24 mouse cellular contexts compared by ENCODE assay signal in genomic region chr4:137991240-137991639, GRCm38 (mm10).
"Had no signal": no experiment of that assay in that cellular context is flagged by ENCODE, and none has a peak within 500 bp of the region (broad histone marks: within the 10 kb centered on the region; RNA-seq: fewer than 3 reads in every experiment).

No protein-coding gene starts in this region.

- H3K4me3 ChIP-seq: heart, embryonic 10.5 days; heart, embryonic 12.5 days; hindbrain, embryonic 10.5 days; hindbrain, embryonic 12.5 days; intestine, embryonic 15.5 days; layer of hippocampus, adult 2 months; left cerebral cortex, adult 2 months; liver, embryonic 13.5 days; liver, embryonic 15.5 days had no signal

- H3K9me3 ChIP-seq: heart, embryonic 10.5 days; hindbrain, embryonic 10.5 days; hindbrain, embryonic 12.5 days; intestine, embryonic 15.5 days; liver, embryonic 13.5 days; liver, embryonic 15.5 days had no signal

- H3K36me3 ChIP-seq: intestine, embryonic 15.5 days had no signal

- DNase-seq: gastrocnemius, postnatal 25 days; heart, adult 18-20 months; heart, postnatal 10 days; heart, postnatal 4 days; kidney, adult 2 months; kidney, adult 9 months; kidney, postnatal 10 days; kidney, postnatal 25 days; kidney, postnatal 4 days; liver; liver, embryonic 13.5 days had no signal

- H3K4me2 ChIP-seq: heart, embryonic 12.5 days; hindbrain, embryonic 12.5 days; hindbrain, embryonic 14.5 days; intestine, embryonic 15.5 days; liver, embryonic 11.5 days; liver, embryonic 13.5 days; liver, embryonic 15.5 days had no signal

- H3K27ac ChIP-seq: heart, embryonic 10.5 days; hindbrain, embryonic 10.5 days; hindbrain, embryonic 12.5 days; hindbrain, embryonic 14.5 days; intestine, embryonic 15.5 days; layer of hippocampus, adult 2 months; left cerebral cortex, adult 2 months; liver, embryonic 13.5 days; liver, embryonic 15.5 days had no signal

- H3K27me3 ChIP-seq: heart, embryonic 12.5 days; hindbrain, embryonic 12.5 days had no signal

- ATAC-seq: hindbrain, embryonic 16.5 days; inflammation-experienced regulatory T-cells, adult 6 months; intestine, embryonic 15.5 days; intestine, postnatal 0 days had no signal

- H3K9ac ChIP-seq: heart, embryonic 12.5 days; hindbrain, embryonic 12.5 days; hindbrain, embryonic 14.5 days; intestine, embryonic 15.5 days; liver, embryonic 13.5 days; liver, embryonic 15.5 days had no signal
